Mouse (Mus musculus): Measurements from ENCODE around the gene Atxn2.

- TF ChIP-seq POLR2A (IDR thresholded peaks at IDR 0.05; ENCODE audit: control insufficient read depth, extremely low read depth, insufficient read depth, low read length, poor library complexity): no peak
- TF ChIP-seq CTCF (IDR thresholded peaks at IDR 0.05; ENCODE audit: borderline replicate concordance, control insufficient read depth, extremely low read depth, insufficient read depth, low read length, poor library complexity): no peak
Measured at GRCm38 (mm10) chr5:121762949-121763348, 51.8 kb downstream of the Atxn2 start.

All from thymus, adult 2 months (tissue).